In genomic region chr6:124465729-124466128, GRCm38 (mm10) we compare ENCODE assay signal across 12 mouse cellular contexts. TPM values are rescaled to one million over a fixed set of nuclear protein-coding genes. Genes with fewer than 3 reads are reported as not detected.
DNase-seq lines count a peak whose midpoint lies in the region; ATAC-seq and TF ChIP-seq lines count a peak whose summit lies in the region.
"Had no signal": no experiment of that assay in that cellular context is flagged by ENCODE, and none has a peak within 500 bp of the region (broad histone marks: within the 10 kb centered on the region; RNA-seq: fewer than 3 reads in every experiment).

No protein-coding gene starts in this region.

- H3K4me1 ChIP-seq in cerebellum, adult 2 months (ENCODE audit: control insufficient read depth, insufficient read depth, low read length), result peaks cover 22% of the 10 kb centered on the region
- peaks cover 36% of the 10 kb centered on the region for H3K4me1 ChIP-seq in hindbrain, embryonic 13.5 days (replicated peaks)
- H3K4me1 ChIP-seq in hindbrain, embryonic 12.5 days, result peaks cover 21% of the 10 kb centered on the region
- H3K4me1 ChIP-seq in MEL (ENCODE audit: control insufficient read depth in 1 of 2, insufficient read depth in 2 of 2, low read length in 2 of 2), result peaks cover under 1 to 23% of the 10 kb centered on the region in 2 experiments
- peaks cover 34% of the 10 kb centered on the region for H3K4me1 ChIP-seq in midbrain, embryonic 13.5 days (replicated peaks)

- peaks cover 11% of the 10 kb centered on the region for H3K36me3 ChIP-seq in hindbrain, embryonic 13.5 days
- H3K36me3 ChIP-seq in hindbrain, embryonic 12.5 days, result peaks cover 10% of the 10 kb centered on the region; the same call in 1 of the 2 replicates
- H3K36me3 ChIP-seq in MEL (ENCODE audit: control insufficient read depth in 1 of 2, insufficient read depth in 2 of 2, low read length in 2 of 2), result peaks cover 0 to 8% of the 10 kb centered on the region in 2 experiments; a peak in 2 of 4 replicates
- H3K36me3 ChIP-seq in midbrain, embryonic 13.5 days, result peaks cover 11% of the 10 kb centered on the region; the same call in 1 of the 2 replicates

- H3K9ac ChIP-seq in hindbrain, embryonic 13.5 days, result peak overlapping the region; percentile 88; the same call in 1 of the 2 replicates
- no peak overlapping the region for H3K9ac ChIP-seq in hindbrain, embryonic 12.5 days
- peak overlapping the region; percentile 57; the same call in 1 of the 2 replicates for H3K9ac ChIP-seq in MEL (ENCODE audit: control insufficient read depth, low read depth, low read length, poor library complexity, severe bottlenecking)
- H3K9ac ChIP-seq in midbrain, embryonic 13.5 days (replicated peaks), result no peak overlapping the region

- no peak for TF ChIP-seq POLR2A in cerebellum, adult 2 months (IDR thresholded peaks at IDR 0.05; ENCODE audit: borderline replicate concordance, insufficient read depth, low read length)
- TF ChIP-seq POLR2A in MEL (IDR thresholded peaks at IDR 0.05; ENCODE audit: control insufficient read depth in 1 of 2, insufficient read depth in 1 of 2, low read depth in 1 of 2, low read length in 2 of 2, poor library complexity in 1 of 2), result no peak

- no peak for TF ChIP-seq CTCF in cerebellum, adult 2 months (IDR thresholded peaks at IDR 0.05; ENCODE audit: borderline replicate concordance, insufficient read depth, low read depth, low read length)
- no peak for TF ChIP-seq CTCF in MEL (IDR thresholded peaks at IDR 0.05 in 2 of 3, conservative IDR thresholded peaks at IDR 0.05 in 1 of 3; ENCODE audit: control insufficient read depth in 1 of 3, insufficient read depth in 1 of 3, low read depth in 2 of 3, low read length in 3 of 3, poor library complexity in 1 of 3, severe bottlenecking in 1 of 3)

- H3K27ac ChIP-seq in cerebellum, adult 2 months (ENCODE audit: insufficient read depth, low read length), result peak overlapping the region; percentile 93
- H3K27ac ChIP-seq in hindbrain, embryonic 13.5 days, result peak overlapping the region; percentile 93; the same call in 1 of the 2 replicates
- H3K27ac ChIP-seq in hindbrain, embryonic 12.5 days, result no peak overlapping the region
- no peak overlapping the region for H3K27ac ChIP-seq in MEL (ENCODE audit: control insufficient read depth, low read depth, low read length)
- H3K27ac ChIP-seq in midbrain, embryonic 13.5 days, result peak overlapping the region; percentile 86; the same call in 1 of the 2 replicates

- peaks cover 18% of the 10 kb centered on the region for H3K79me2 ChIP-seq in MEL (ENCODE audit: control insufficient read depth, insufficient read depth, low read length, poor library complexity)

- no peak for DNase-seq in cerebellum, adult 2 months
- no peak for DNase-seq in cerebellum, adult 9-10 months
- DNase-seq in MEL (ENCODE audit: low read depth, low spot score), result no peak
- DNase-seq in testis, postnatal 10 days (ENCODE audit: low spot score), result no peak
- no peak for DNase-seq in layer of hippocampus, adult 18-20 months (ENCODE audit: low spot score in 2 of 2)
- DNase-seq: heart, adult 18-20 months; kidney, adult 18-20 months; lung, postnatal 14 days; right cerebral cortex, postnatal 4 days had no signal

- H3K4me2 ChIP-seq in hindbrain, embryonic 13.5 days, result peak overlapping the region; percentile 79
- no peak overlapping the region for H3K4me2 ChIP-seq in hindbrain, embryonic 12.5 days (replicated peaks)
- peak overlapping the region; percentile 75 for H3K4me2 ChIP-seq in midbrain, embryonic 13.5 days (replicated peaks)

- TF ChIP-seq RAD21 in MEL (IDR thresholded peaks at IDR 0.05; ENCODE audit: low read depth, low read length), result no peak

- no peak for ATAC-seq in hindbrain, embryonic 13.5 days (ENCODE audit: low FRiP score)
- no peak for ATAC-seq in hindbrain, embryonic 12.5 days (ENCODE audit: low FRiP score)
- ATAC-seq in midbrain, embryonic 13.5 days, result no peak

- H3K27me3 ChIP-seq in cerebellum, adult 2 months (ENCODE audit: control insufficient read depth, insufficient read depth, low read length), result no peaks in the 10 kb centered on the region
- no peaks in the 10 kb centered on the region for H3K27me3 ChIP-seq in hindbrain, embryonic 13.5 days
- 0 out of 2 replicates have a peak, but pooled peaks cover 3% of the 10 kb centered on the region for H3K27me3 ChIP-seq in hindbrain, embryonic 12.5 days
- H3K27me3 ChIP-seq in MEL (ENCODE audit: control insufficient read depth in 1 of 2, insufficient read depth in 2 of 2, low read length in 2 of 2), result no peaks in the 10 kb centered on the region
- H3K27me3 ChIP-seq in midbrain, embryonic 13.5 days, result no peaks in the 10 kb centered on the region

- TF ChIP-seq EP300 in MEL (IDR thresholded peaks at IDR 0.05; ENCODE audit: low read depth in 1 of 2, low read length in 2 of 2), result no peak

- H3K4me3 ChIP-seq in cerebellum, adult 2 months (replicated peaks; ENCODE audit: insufficient read depth, low read depth, low read length), result peak overlapping the region; percentile 91
- no peak overlapping the region; the same call in 1 of the 2 replicates for H3K4me3 ChIP-seq in hindbrain, embryonic 13.5 days
- H3K4me3 ChIP-seq in hindbrain, embryonic 12.5 days, result no peak overlapping the region
- no peak overlapping the region for H3K4me3 ChIP-seq in MEL (ENCODE audit: control insufficient read depth in 1 of 2, insufficient read depth in 1 of 2, low read depth in 2 of 2, low read length in 2 of 2)
- no peak overlapping the region for H3K4me3 ChIP-seq in midbrain, embryonic 13.5 days (replicated peaks)

- no peaks in the 10 kb centered on the region for H3K9me3 ChIP-seq in hindbrain, embryonic 13.5 days
- H3K9me3 ChIP-seq in hindbrain, embryonic 12.5 days (replicated peaks), result no peaks in the 10 kb centered on the region
- H3K9me3 ChIP-seq in MEL (replicated peaks; ENCODE audit: insufficient read depth, low read length), result no peaks in the 10 kb centered on the region
- H3K9me3 ChIP-seq in midbrain, embryonic 13.5 days, result no peaks in the 10 kb centered on the region

- 84% methylated on average over 6 of the region's 6 CpGs for WGBS in cerebellum, adult 2 months
- 63% methylated on average over 6 of the region's 6 CpGs for WGBS in hindbrain, embryonic 13.5 days
- WGBS in hindbrain, embryonic 12.5 days, result 66% methylated on average over 6 of the region's 6 CpGs
- 74% methylated on average over 6 of the region's 6 CpGs for WGBS in midbrain, embryonic 13.5 days

TF ChIP-seq in MEL, 35 proteins besides CTCF, POLR2A, EP300 and RAD21:
- TF ChIP-seq CHD1 (IDR thresholded peaks at IDR 0.05; ENCODE audit: low read depth, low read length) (no peak), ZMIZ1 (IDR thresholded peaks at IDR 0.05; ENCODE audit: low read depth, low read length) (no peak)

RNA-seq across cellular contexts. Expression of gene Clstn3, which starts 1.1 kb away (rescaled TPM):
- 385 and 434 TPM in 2 replicates for polyA plus RNA-seq in cerebellum, adult 2 months (2012; rRNA removed)
- polyA plus RNA-seq in hindbrain, embryonic 13.5 days (2015; fragmentation: Nextera tagmentation; extraction: Ambion mirVana), result 73.7 and 80.0 TPM in 2 replicates
- polyA plus RNA-seq in hindbrain, embryonic 12.5 days (2016; fragmentation: Nextera tagmentation; extraction: Ambion mirVana), result 36.9 and 40.5 TPM in 2 replicates
- 46.5 and 51.3 TPM in 2 replicates for total RNA-seq in MEL (2012; rRNA removed)
- polyA plus RNA-seq in MEL (2012; ENCODE audit: insufficient read depth in 1 of 2, insufficient read length in 2 of 2, low read depth in 1 of 2, low replicate concordance in 2 of 2, missing spikeins in 1 of 2), result 10 to 100 TPM in 1 of 2 experiments, not detected in 1; 59.8 TPM
- 68.2 and 72.8 TPM in 2 replicates for polyA plus RNA-seq in midbrain, embryonic 13.5 days (2015; fragmentation: Nextera tagmentation; extraction: Ambion mirVana)
- 100 to 1,000 TPM; 269 to 293 TPM for total RNA-seq in layer of hippocampus, adult 18-20 months (2021)

RNA-seq across cellular contexts. Expression of gene C1rl, which starts 27.2 kb away (rescaled TPM):
- 0.20 and 0.27 TPM in 2 replicates for polyA plus RNA-seq in cerebellum, adult 2 months (2012; rRNA removed)
- 0.32 TPM in 2 replicates for polyA plus RNA-seq in hindbrain, embryonic 13.5 days (2015; fragmentation: Nextera tagmentation; extraction: Ambion mirVana)
- polyA plus RNA-seq in hindbrain, embryonic 12.5 days (2016; fragmentation: Nextera tagmentation; extraction: Ambion mirVana), result 0.20 and 0.25 TPM in 2 replicates
- 0.98 and 1.2 TPM in 2 replicates for total RNA-seq in MEL (2012; rRNA removed)
- 1 to 10 TPM in 1 of 2 experiments, not detected in 1; 2.6 TPM for polyA plus RNA-seq in MEL (2012; ENCODE audit: insufficient read depth in 1 of 2, insufficient read length in 2 of 2, low read depth in 1 of 2, low replicate concordance in 2 of 2, missing spikeins in 1 of 2)
- polyA plus RNA-seq in midbrain, embryonic 13.5 days (2015; fragmentation: Nextera tagmentation; extraction: Ambion mirVana), result 0.10 and 0.15 TPM in 2 replicates
- total RNA-seq in layer of hippocampus, adult 18-20 months (2021), result under 1 TPM; 0.22 to 0.38 TPM

RNA-seq across cellular contexts. Expression of gene C1ra, which starts 46.5 kb away (rescaled TPM):
- 0.47 and 0.59 TPM in 2 replicates for polyA plus RNA-seq in cerebellum, adult 2 months (2012; rRNA removed)
- 0.10 and 0.25 TPM in 2 replicates for polyA plus RNA-seq in hindbrain, embryonic 13.5 days (2015; fragmentation: Nextera tagmentation; extraction: Ambion mirVana)
- polyA plus RNA-seq in hindbrain, embryonic 12.5 days (2016; fragmentation: Nextera tagmentation; extraction: Ambion mirVana), result 0.14 and 0.49 TPM in 2 replicates
- total RNA-seq in MEL (2012; rRNA removed), result 0.19 and 0.29 TPM in 2 replicates
- under 1 TPM in 1 of 2 experiments, not detected in 1; 0.28 TPM for polyA plus RNA-seq in MEL (2012; ENCODE audit: insufficient read depth in 1 of 2, insufficient read length in 2 of 2, low read depth in 1 of 2, low replicate concordance in 2 of 2, missing spikeins in 1 of 2)
- polyA plus RNA-seq in midbrain, embryonic 13.5 days (2015; fragmentation: Nextera tagmentation; extraction: Ambion mirVana), result 0.12 TPM in 1 of 2 replicates, not detected in the other
- total RNA-seq in layer of hippocampus, adult 18-20 months (2021), result 1 to 10 TPM; 1.2 TPM

RNA-seq across cellular contexts. Expression of gene Pex5, which starts 50.9 kb away (rescaled TPM):
- 57.1 and 58.5 TPM in 2 replicates for polyA plus RNA-seq in cerebellum, adult 2 months (2012; rRNA removed)
- polyA plus RNA-seq in hindbrain, embryonic 13.5 days (2015; fragmentation: Nextera tagmentation; extraction: Ambion mirVana), result 70.5 TPM in 2 replicates
- polyA plus RNA-seq in hindbrain, embryonic 12.5 days (2016; fragmentation: Nextera tagmentation; extraction: Ambion mirVana), result 68.0 and 68.3 TPM in 2 replicates
- 56.0 and 63.1 TPM in 2 replicates for total RNA-seq in MEL (2012; rRNA removed)
- polyA plus RNA-seq in MEL (2012; ENCODE audit: insufficient read depth in 1 of 2, insufficient read length in 2 of 2, low read depth in 1 of 2, low replicate concordance in 2 of 2, missing spikeins in 1 of 2), result 10 to 100 TPM in 1 of 2 experiments, not detected in 1; 63.0 TPM
- polyA plus RNA-seq in midbrain, embryonic 13.5 days (2015; fragmentation: Nextera tagmentation; extraction: Ambion mirVana), result 74.9 and 78.0 TPM in 2 replicates
- total RNA-seq in layer of hippocampus, adult 18-20 months (2021), result 10 to 100 TPM; 54.2 to 57.3 TPM

Comparison
In these comparisons a context has a peak if more than half of its experiments do, and no peak if none do; other contexts are left out.
1. H3K27ac ChIP-seq: peak in cerebellum, adult 2 months (single experiment), hindbrain, embryonic 13.5 days (single experiment) and midbrain, embryonic 13.5 days (single experiment); none in hindbrain, embryonic 12.5 days (single experiment) and MEL (single experiment).
2. H3K9ac ChIP-seq: peak in hindbrain, embryonic 13.5 days (single experiment) and MEL (single experiment); none in hindbrain, embryonic 12.5 days (single experiment) and midbrain, embryonic 13.5 days (single experiment).